Mouse (Mus musculus) ovary, postnatal 36 days (tissue): ENCODE results near the gene A630001G21Rik.

Experiments used
- DNase-seq: peaks from one replicate; pipeline ENCODE4 v3.0.0; 2022; ENCODE audit warnings: low spot score, mixed read lengths

A630001G21Rik gene

GRCm38 (mm10) chr1:85771976-85772375, 6.5 kb downstream of the A630001G21Rik start:
- no peak for DNase-seq

- DNase-seq = no peak
Observed at GRCm38 (mm10) chr1:85767754-85768153, 10.7 kb downstream of the A630001G21Rik start.

GRCm38 (mm10) chr1:85766120-85766519, 12.3 kb downstream of the A630001G21Rik start:
- DNase-seq = no peak

GRCm38 (mm10) chr1:85764291-85764690, 14.2 kb downstream of the A630001G21Rik start:
- DNase-seq = no peak

DNA sequence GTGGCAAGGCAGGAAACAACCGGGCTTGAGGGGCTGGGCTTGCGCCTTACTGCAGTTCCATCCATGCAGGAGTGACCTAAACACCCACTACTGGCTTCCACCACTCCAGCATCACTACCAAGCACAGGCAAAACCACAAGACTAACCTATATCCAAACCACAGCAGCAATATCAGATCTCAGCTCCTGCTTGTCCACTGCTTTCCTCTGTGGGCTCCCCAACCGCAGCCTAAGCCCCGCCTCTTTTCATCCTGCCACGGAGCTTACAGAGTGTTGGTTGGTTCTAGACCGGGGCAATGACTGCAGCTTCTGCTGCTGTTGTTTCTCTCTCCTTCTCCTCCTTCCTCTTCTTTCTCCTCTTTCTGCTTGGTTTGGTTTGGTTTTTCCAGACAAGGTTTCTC, 15.1 kb downstream of the A630001G21Rik start:
- DNase-seq = no peak

DNA sequence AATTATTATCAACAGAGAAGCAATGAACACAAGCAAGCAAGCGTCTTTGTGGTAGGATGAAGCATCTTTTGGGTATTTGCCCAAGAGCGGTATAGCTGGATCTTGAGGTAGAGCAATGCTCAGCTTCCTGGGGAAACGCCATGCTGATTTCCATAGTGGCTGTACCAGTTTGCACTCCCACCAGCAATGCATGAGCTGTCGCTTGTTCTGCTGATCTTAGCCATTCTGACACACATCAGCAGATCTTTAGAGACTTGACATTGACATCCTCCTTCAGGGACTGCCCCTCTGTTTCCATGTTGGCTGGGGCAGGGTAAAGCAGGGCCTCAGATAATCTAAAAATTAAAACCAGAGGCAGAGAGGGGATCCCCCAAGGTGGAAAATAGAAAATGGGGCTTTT, 16.8 kb downstream of the A630001G21Rik start:
- no peak for DNase-seq

GRCm38 (mm10) chr1:85758969-85759293, 19.5 kb downstream of the A630001G21Rik start:
- DNase-seq = no peak

GRCm38 (mm10) chr1:85758231-85758968, 20.0 kb downstream of the A630001G21Rik start:
- no peak for DNase-seq

- no peak for DNase-seq
Observed at GRCm38 (mm10) chr1:85757531-85758230, 20.8 kb downstream of the A630001G21Rik start.

DNA sequence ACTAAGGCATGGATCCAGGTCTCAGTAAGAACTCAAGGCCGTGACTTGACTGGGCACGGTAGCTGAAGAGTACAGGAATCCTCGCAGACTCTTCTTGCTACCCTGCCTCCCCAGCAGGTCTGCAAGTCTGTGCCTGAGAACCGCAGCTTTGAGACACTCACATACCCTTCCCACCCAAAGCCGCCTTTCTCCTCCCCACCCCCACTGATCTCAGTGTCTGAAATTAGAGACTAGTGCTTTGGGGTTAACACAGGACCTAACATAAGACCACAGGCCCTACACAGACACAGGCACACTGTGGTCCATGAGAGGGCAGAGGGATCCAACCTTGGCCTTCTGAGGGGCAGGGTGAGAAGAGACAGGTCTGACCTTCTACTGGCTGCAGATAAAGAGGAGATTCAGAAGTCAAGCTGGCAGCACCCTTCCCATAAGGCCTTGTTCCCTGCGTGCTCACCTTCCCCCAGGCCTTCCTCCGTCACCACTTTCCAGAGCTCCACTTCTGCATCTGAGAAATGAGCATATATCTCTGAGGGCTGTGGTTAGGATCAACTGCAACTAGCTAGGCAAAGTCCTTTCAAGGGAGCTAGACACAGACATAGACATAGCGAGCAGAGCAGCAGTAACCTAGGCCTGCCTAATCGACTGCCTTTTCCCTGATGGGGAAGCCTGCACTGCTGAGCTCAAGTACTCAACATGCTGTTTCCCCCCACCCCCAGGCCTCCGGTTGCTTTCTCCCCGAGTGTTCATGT, 26.3 kb downstream of the A630001G21Rik start:
- DNase-seq = no peak

DNA sequence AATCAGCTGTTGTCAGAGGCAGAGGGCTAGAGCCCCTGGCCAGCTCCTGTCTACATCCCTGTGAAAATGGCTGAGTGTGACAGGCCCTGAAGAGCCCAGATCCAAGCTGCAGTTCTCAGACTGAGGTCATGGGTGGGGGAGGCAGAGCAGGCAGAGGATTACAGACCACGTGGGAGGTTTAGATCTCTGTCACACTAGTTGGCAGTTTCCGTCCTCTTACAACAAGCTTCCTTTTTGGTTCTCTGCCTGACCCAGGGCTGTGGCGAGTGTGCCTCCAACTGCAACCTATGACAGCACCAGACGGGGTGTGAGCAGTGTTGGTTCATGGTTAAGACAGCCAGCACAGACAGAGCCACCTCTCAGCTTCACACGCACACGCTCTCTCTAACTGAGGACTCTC, 26.9 kb downstream of the A630001G21Rik start:
- DNase-seq = no peak

GRCm38 (mm10) chr1:85750650-85751049, 27.8 kb downstream of the A630001G21Rik start:
- DNase-seq = no peak

- DNase-seq = no peak
Observed at GRCm38 (mm10) chr1:85749829-85750228, 28.6 kb downstream of the A630001G21Rik start.

GRCm38 (mm10) chr1:85746511-85746910, 31.9 kb downstream of the A630001G21Rik start:
- DNase-seq = no peak

DNA sequence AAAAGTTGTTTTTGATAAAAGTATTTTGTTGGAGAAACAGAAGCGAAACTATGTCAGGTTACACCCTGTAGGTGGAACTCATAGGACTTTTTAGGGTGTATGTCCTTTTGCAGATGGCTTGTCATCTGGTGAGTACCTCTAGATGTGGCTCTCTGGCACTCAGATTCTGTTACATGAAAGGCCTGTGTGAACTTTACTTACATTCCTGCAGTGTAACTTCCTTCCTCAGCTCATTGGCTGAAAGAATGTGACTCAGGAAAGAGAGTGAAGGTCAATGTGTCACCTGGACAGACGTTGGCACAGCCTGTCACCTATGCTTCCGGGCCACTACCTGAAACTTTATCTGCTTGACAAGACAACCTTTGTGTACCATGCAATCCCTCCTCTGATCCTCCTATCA, 33.9 kb downstream of the A630001G21Rik start:
- no peak for DNase-seq

GRCm38 (mm10) chr1:85742916-85743505, 35.4 kb downstream of the A630001G21Rik start:
- DNase-seq = no peak

DNA sequence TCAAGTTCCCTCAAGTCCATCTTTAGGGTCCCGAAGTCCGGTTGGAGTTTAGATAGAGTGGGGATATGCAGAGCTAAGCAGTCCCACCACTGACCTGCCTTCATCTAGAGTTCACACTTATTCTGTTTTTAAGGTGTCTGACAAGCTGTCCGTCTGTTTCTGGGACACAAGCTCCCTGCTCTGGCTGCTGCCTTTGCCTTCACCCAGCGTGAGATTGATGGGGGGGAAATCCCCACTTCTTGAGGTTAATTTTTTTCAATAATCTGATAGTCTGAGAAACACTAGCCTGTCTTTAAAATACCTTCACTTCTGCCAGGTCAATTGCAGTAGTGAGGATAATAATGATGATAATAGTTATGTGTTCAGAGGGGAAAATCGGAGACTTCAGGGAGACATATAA, 36.1 kb downstream of the A630001G21Rik start:
- DNase-seq = no peak

DNA sequence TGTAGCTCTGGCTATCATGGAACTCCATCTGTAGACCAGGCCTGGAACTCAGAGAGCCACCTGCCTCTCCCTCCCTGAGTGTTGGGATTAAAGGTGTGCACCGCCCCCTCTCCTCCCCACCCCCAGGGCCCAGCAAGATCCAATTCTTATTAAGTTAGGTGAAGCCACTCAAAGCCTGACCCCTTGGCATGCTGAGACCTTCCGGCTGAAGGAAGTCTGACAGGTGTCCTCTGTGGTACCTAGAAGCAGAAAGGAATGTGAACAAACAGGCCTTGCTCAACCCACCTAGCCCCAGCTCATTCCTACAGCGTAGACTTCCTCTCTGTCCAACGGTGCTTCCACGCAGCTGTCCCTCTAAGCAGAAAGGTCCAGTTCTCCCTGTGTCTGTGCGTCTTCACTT, 37.5 kb downstream of the A630001G21Rik start:
- DNase-seq = no peak

- no peak for DNase-seq
Observed at GRCm38 (mm10) chr1:85739819-85740218, 38.6 kb downstream of the A630001G21Rik start.

GRCm38 (mm10) chr1:85739000-85739399, 39.4 kb downstream of the A630001G21Rik start:
- no peak for DNase-seq

GRCm38 (mm10) chr1:85736355-85737184, 41.9 kb downstream of the A630001G21Rik start:
- no peak for DNase-seq
